ENCODE assay signal across 20 mouse cellular contexts in genomic region chr7:141570625-141571295, GRCm38 (mm10). TPM values are rescaled to one million over a fixed set of nuclear protein-coding genes. Genes with fewer than 3 reads are reported as not detected.
DNase-seq lines count a peak whose midpoint lies in the region; ATAC-seq and TF ChIP-seq lines count a peak whose summit lies in the region.
"Had no signal": no experiment of that assay in that cellular context is flagged by ENCODE, and none has a peak within 500 bp of the region (broad histone marks: within the 10 kb centered on the region; RNA-seq: fewer than 3 reads in every experiment).

No protein-coding gene starts in this region.

- H3K9ac ChIP-seq in liver, embryonic 13.5 days = 0 out of 2 replicates have a peak overlapping the region, but pooled peaks have one; percentile 13
- H3K9ac ChIP-seq in liver, embryonic 12.5 days = no peak overlapping the region
- no peak overlapping the region for H3K9ac ChIP-seq in ES-Bruce4 (ENCODE audit: low read depth, poor library complexity, severe bottlenecking)
- no peak overlapping the region for H3K9ac ChIP-seq in ES-E14 (ENCODE audit: insufficient read depth, low read depth, low read length, poor library complexity, severe bottlenecking)
- no peak overlapping the region for H3K9ac ChIP-seq in hindbrain, postnatal 0 days (replicated peaks; ENCODE audit: low read length)
- H3K9ac ChIP-seq: embryonic facial prominence, embryonic 13.5 days; forebrain, embryonic 12.5 days; hindbrain, embryonic 13.5 days; intestine, embryonic 15.5 days had no signal

- TF ChIP-seq POLR2A in ES-Bruce4 (IDR thresholded peaks at IDR 0.05; ENCODE audit: insufficient read depth, low read length) = no peak

- TF ChIP-seq CTCF in ES-Bruce4 (IDR thresholded peaks at IDR 0.05; ENCODE audit: low read depth, low read length) = no peak
- no peak for TF ChIP-seq CTCF in hindbrain, postnatal 0 days (IDR thresholded peaks at IDR 0.05; ENCODE audit: low read depth)

- no peaks in the 10 kb centered on the region for H3K27me3 ChIP-seq in liver, embryonic 13.5 days
- H3K27me3 ChIP-seq in liver, embryonic 12.5 days (replicated peaks) = no peaks in the 10 kb centered on the region
- no peaks in the 10 kb centered on the region for H3K27me3 ChIP-seq in ES-Bruce4 (ENCODE audit: control insufficient read depth, insufficient read depth, low read length, poor library complexity, severe bottlenecking)
- H3K27me3 ChIP-seq in hindbrain, postnatal 0 days (ENCODE audit: insufficient read depth, low read length) = no peaks in the 10 kb centered on the region
- H3K27me3 ChIP-seq: embryonic facial prominence, embryonic 13.5 days; forebrain, embryonic 12.5 days; hindbrain, embryonic 13.5 days; intestine, embryonic 15.5 days; Patski had no signal

- peaks cover 35% of the 10 kb centered on the region for H3K36me3 ChIP-seq in liver, embryonic 13.5 days
- peaks cover 35% of the 10 kb centered on the region for H3K36me3 ChIP-seq in liver, embryonic 12.5 days
- H3K36me3 ChIP-seq in ES-Bruce4 (ENCODE audit: control insufficient read depth, insufficient read depth, low read length, poor library complexity, severe bottlenecking) = no peaks in the 10 kb centered on the region
- H3K36me3 ChIP-seq in ES-E14 (ENCODE audit: control insufficient read depth, insufficient read depth, low read length, poor library complexity, severe bottlenecking) = no peaks in the 10 kb centered on the region
- no peaks in the 10 kb centered on the region for H3K36me3 ChIP-seq in hindbrain, postnatal 0 days (ENCODE audit: insufficient read depth, low read length)
- H3K36me3 ChIP-seq: embryonic facial prominence, embryonic 13.5 days; forebrain, embryonic 12.5 days; hindbrain, embryonic 13.5 days; intestine, embryonic 15.5 days had no signal

- in situ Hi-C loops in ES-E14 (cut with MboI; ENCODE audit: low sequenced_read_pairs in 2 of 2, unreplicated experiment in 2 of 2) = no loop called here

- H3K9me3 ChIP-seq in liver, embryonic 13.5 days (replicated peaks) = no peaks in the 10 kb centered on the region
- H3K9me3 ChIP-seq in liver, embryonic 12.5 days (replicated peaks) = no peaks in the 10 kb centered on the region
- H3K9me3 ChIP-seq in ES-Bruce4 (replicated peaks; ENCODE audit: control insufficient read depth, insufficient read depth, low read length, poor library complexity, severe bottlenecking) (no peaks in the 10 kb centered on the region), ES-E14 (ENCODE audit: control insufficient read depth, insufficient read depth, low read depth, low read length) (no peaks in the 10 kb centered on the region)
- no peaks in the 10 kb centered on the region for H3K9me3 ChIP-seq in hindbrain, postnatal 0 days (ENCODE audit: low read length)
- H3K9me3 ChIP-seq: embryonic facial prominence, embryonic 13.5 days; forebrain, embryonic 12.5 days; heart, embryonic 10.5 days; hindbrain, embryonic 13.5 days; intestine, embryonic 15.5 days had no signal

- peaks cover 90% of the 10 kb centered on the region for H3K4me1 ChIP-seq in liver, embryonic 13.5 days (replicated peaks)
- peaks cover 83% of the 10 kb centered on the region for H3K4me1 ChIP-seq in liver, embryonic 12.5 days
- H3K4me1 ChIP-seq in ES-Bruce4 (ENCODE audit: control insufficient read depth, insufficient read depth, low read length) (peaks cover 5% of the 10 kb centered on the region), ES-E14 (ENCODE audit: control insufficient read depth in 2 of 2, insufficient read depth in 2 of 2, low read length in 2 of 2, poor library complexity in 1 of 2) (peaks cover 3 to 23% of the 10 kb centered on the region in 2 experiments; a peak in 2 of 4 replicates)
- H3K4me1 ChIP-seq in hindbrain, postnatal 0 days (ENCODE audit: insufficient read depth, low read length) = peaks cover 5% of the 10 kb centered on the region; the same call in 1 of the 2 replicates

- H3K4me2 ChIP-seq in liver, embryonic 13.5 days = no peak overlapping the region
- no peak overlapping the region for H3K4me2 ChIP-seq in liver, embryonic 12.5 days
- no peak overlapping the region for H3K4me2 ChIP-seq in hindbrain, postnatal 0 days (ENCODE audit: low read depth, low read length)
- H3K4me2 ChIP-seq: embryonic facial prominence, embryonic 13.5 days; forebrain, embryonic 12.5 days; hindbrain, embryonic 13.5 days; intestine, embryonic 15.5 days had no signal

- peak; percentile 50 for DNase-seq in cerebellum, adult 9-11 months
- DNase-seq in cerebellum, adult 11 months = no peak
- DNase-seq in liver, embryonic 13.5 days = no peak
- DNase-seq in ES-E14 (ENCODE audit: low read depth, low spot score) = no peak
- no peak for DNase-seq in hindbrain, postnatal 0 days (ENCODE audit: low spot score)
- DNase-seq: adrenal gland, postnatal 10 days; cerebellum, postnatal 25 days; gastrocnemius, postnatal 10 days; heart, adult 18-20 months; heart, postnatal 10 days; heart, postnatal 4 days had no signal

- H3K27ac ChIP-seq in liver, embryonic 13.5 days = 0 out of 2 replicates have a peak overlapping the region, but pooled peaks have one; percentile 18
- no peak overlapping the region for H3K27ac ChIP-seq in liver, embryonic 12.5 days
- H3K27ac ChIP-seq in ES-Bruce4 (ENCODE audit: insufficient read depth, low read length) (peak overlapping the region; percentile 94), ES-E14 (ENCODE audit: insufficient read depth, low read depth, low read length, poor library complexity, severe bottlenecking) (peak overlapping the region; percentile 43; the same call in 1 of the 2 replicates)
- no peak overlapping the region for H3K27ac ChIP-seq in hindbrain, postnatal 0 days
- H3K27ac ChIP-seq: embryonic facial prominence, embryonic 13.5 days; forebrain, embryonic 12.5 days; hindbrain, embryonic 13.5 days; intestine, embryonic 15.5 days had no signal

- ATAC-seq in liver, embryonic 13.5 days (ENCODE audit: low read depth) = no peak
- ATAC-seq in liver, embryonic 12.5 days = no peak
- ATAC-seq in hindbrain, postnatal 0 days = no peak
- ATAC-seq: forebrain, embryonic 16.5 days; intestine, embryonic 15.5 days; Patski had no signal

- 84% methylated on average over 4 of the region's 4 CpGs for WGBS in liver, embryonic 13.5 days (ENCODE audit: insufficient replicate concordance)
- 78% methylated on average over 4 of the region's 4 CpGs for WGBS in liver, embryonic 12.5 days (ENCODE audit: insufficient replicate concordance)
- 65% methylated on average over 4 of the region's 4 CpGs for WGBS in hindbrain, postnatal 0 days

- no peak for TF ChIP-seq EP300 in ES-Bruce4 (IDR thresholded peaks at IDR 0.05; ENCODE audit: insufficient read depth, low read depth, low read length)

- no peak overlapping the region for H3K4me3 ChIP-seq in liver, embryonic 13.5 days (replicated peaks)
- no peak overlapping the region for H3K4me3 ChIP-seq in liver, embryonic 12.5 days
- H3K4me3 ChIP-seq in ES-Bruce4 (ENCODE audit: low read depth, low read length) (no peak overlapping the region), ES-E14 (ENCODE audit: insufficient read depth in 1 of 2, low read depth in 1 of 2, low read length in 2 of 2, poor library complexity in 1 of 2, severe bottlenecking in 1 of 2) (no peak overlapping the region)
- H3K4me3 ChIP-seq in hindbrain, postnatal 0 days (ENCODE audit: low read length) = no peak overlapping the region
- H3K4me3 ChIP-seq: embryonic facial prominence, embryonic 13.5 days; forebrain, embryonic 12.5 days; heart, embryonic 10.5 days; hindbrain, embryonic 13.5 days; intestine, embryonic 15.5 days had no signal

TF ChIP-seq in ES-E14, 5 proteins besides CTCF, POLR2A, EP300 and RAD21:
- TF ChIP-seq MAFK (IDR thresholded peaks at IDR 0.05; ENCODE audit: insufficient read depth, low read depth, low read length) (no peak), ZC3H11A (IDR thresholded peaks at IDR 0.05; ENCODE audit: borderline replicate concordance, low read depth, low read length) (no peak), CHD2 (IDR thresholded peaks at IDR 0.05; ENCODE audit: low read depth, low read length) (no peak), HCFC1 (IDR thresholded peaks at IDR 0.05; ENCODE audit: borderline replicate concordance, insufficient read depth, low read length) (no peak), ZNF384 (IDR thresholded peaks at IDR 0.05; ENCODE audit: low read depth, low read length) (no peak)
TF ChIP-seq in ES-E14: peak in this region for 0.

RNA-seq across cellular contexts. Expression of gene Ap2a2, which starts 8.8 kb away (rescaled TPM):
- 65.4 and 73.2 TPM in 2 replicates for polyA plus RNA-seq in liver, embryonic 13.5 days (2015; fragmentation: Nextera tagmentation; extraction: Ambion mirVana)
- polyA plus RNA-seq in liver, embryonic 12.5 days (2016; fragmentation: Nextera tagmentation; extraction: Ambion mirVana) = 91.6 and 92.0 TPM in 2 replicates
- polyA plus RNA-seq in ES-Bruce4 (2011; ENCODE audit: insufficient read depth, insufficient read length, low read depth, missing spikeins) = 102 and 108 TPM in 2 replicates
- total RNA-seq in ES-E14 (2012; rRNA removed) = 98.8 and 103 TPM in 2 replicates
- 209 and 214 TPM in 2 replicates for total RNA-seq in hindbrain, postnatal 0 days (2014; rRNA removed)
- 110 and 115 TPM in 2 replicates for polyA plus RNA-seq in hindbrain, postnatal 0 days (2015; fragmentation: Nextera tagmentation; extraction: Ambion mirVana)

RNA-seq across cellular contexts. Expression of gene Chid1, which starts 31.1 kb away (rescaled TPM):
- 28.0 and 31.3 TPM in 2 replicates for polyA plus RNA-seq in liver, embryonic 13.5 days (2015; fragmentation: Nextera tagmentation; extraction: Ambion mirVana)
- polyA plus RNA-seq in liver, embryonic 12.5 days (2016; fragmentation: Nextera tagmentation; extraction: Ambion mirVana) = 32.0 and 32.7 TPM in 2 replicates
- 14.9 and 16.7 TPM in 2 replicates for polyA plus RNA-seq in ES-Bruce4 (2011; ENCODE audit: insufficient read depth, insufficient read length, low read depth, missing spikeins)
- 30.1 and 46.1 TPM in 2 replicates for total RNA-seq in ES-E14 (2012; rRNA removed)
- 34.2 and 55.2 TPM in 2 replicates for total RNA-seq in hindbrain, postnatal 0 days (2014; rRNA removed)
- 47.8 and 48.3 TPM in 2 replicates for polyA plus RNA-seq in hindbrain, postnatal 0 days (2015; fragmentation: Nextera tagmentation; extraction: Ambion mirVana)

Comparison
In these comparisons a context has a peak if more than half of its experiments do, and no peak if none do; other contexts are left out.
1. H3K27ac ChIP-seq: peak in liver, embryonic 13.5 days (single experiment), ES-Bruce4 (single experiment) and ES-E14 (single experiment); none in liver, embryonic 12.5 days (single experiment) and hindbrain, postnatal 0 days (single experiment).